Mouse (Mus musculus): ENCODE results near the gene Snapc3.
A peak's percentile ranks its signal among the peaks of the same experiment; 100 is the strongest.

Gene Snapc3

DNA sequence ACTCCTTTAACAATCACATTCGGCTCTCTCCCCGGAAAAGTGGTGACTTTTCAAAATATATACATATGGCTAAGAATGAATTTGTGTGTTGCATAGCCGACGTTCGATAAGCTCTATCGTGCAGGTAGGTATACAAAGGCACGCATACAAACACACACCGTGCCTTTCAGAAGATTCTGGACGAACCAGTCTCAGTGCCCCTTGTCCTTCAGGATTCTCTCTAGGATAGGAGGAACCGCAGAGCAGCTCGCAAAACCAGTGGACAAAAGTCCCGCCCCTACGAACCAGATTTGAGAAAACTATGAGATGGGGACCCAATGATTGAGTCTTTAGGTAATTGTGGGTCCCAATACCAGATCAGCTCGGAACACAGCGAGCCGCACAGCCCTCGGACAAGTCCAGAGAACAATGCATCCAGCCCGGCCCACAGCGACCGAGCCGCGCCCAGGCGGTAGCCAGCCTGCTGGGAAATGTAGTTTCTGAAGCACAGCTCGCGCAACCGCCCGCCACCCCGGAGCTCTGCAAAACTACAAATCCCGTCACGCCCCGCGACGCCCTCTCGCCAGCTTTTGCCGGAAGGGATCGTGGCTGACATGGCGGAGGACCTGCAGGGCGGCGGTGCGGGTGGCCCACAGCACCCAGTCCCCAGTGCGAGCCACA, at the start of gene Snapc3:
Gene Snapc3 (plus strand): TSS at position 565 of the 660 bp plus-strand sequence.
- DNase-seq (ENCODE audit: low read depth, low spot score) = peak; percentile 90

DNA sequence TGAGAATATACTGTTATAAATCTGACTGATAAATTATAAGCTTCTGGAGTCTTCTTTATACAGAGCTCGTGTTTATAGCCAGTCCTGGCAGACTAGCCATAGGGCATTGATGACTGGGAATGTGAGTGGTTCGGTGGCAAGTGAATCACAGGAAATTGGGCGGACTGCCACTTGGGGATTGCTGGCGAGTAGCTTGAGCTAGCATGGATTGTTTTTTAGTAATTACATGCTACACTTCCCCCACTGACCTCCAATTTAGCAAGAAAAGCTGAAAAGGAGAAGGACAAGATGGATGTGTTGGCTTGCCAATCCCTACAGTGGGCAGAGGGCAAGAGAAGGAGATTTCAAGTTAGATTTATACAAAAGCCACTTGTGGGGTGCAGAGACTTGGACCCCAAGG, 44.1 kb upstream of the Snapc3 start:
- no peak for DNase-seq (ENCODE audit: low read depth, low spot score)

DNA sequence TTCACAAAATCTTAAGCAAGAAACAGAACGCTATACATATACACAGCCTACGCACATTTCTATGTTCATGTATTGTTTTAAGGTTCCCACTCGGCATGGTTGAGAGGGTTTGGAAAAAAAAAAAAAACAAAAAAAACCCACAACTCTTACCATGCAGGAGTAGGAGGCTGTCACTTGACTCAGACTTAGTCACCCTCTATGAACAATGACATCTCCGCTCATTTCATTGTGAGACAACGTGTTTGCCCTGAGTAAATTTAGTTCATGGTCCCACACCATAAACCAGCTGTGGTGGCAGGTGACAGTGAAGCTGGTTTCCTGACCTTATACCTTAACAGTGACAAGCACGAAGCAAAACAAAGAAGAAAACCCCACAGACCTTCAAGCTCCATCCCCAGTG, 41.9 kb upstream of the Snapc3 start:
- DNase-seq (ENCODE audit: low read depth, low spot score) = no peak

DNA sequence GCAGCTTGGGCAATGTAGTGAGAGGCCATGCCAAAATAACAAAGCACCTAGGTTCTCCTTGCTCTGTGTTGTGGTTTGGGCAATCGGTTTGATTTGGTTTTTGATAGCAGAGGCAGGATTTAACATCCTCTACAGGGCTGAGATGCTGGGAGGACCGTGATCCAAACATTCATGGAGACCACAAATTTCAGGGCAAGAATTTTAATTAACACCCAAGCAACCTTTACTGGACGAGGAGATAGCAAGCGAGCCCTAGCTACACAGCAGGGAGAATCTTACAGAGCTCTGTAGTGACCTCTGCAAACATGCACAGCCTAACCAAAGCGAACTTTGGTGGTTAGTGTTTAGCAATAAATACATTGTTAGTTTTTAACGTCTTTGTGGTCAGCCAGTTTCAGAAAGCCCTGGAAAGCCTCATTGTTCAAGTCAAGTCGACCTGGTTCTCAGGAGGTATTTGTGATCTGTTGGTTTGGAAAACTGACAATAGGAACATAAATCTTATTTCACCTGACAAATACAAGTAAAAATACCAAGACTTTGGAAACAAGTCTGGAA, 41.0 kb upstream of the Snapc3 start:
- DNase-seq (ENCODE audit: low read depth, low spot score) = no peak

DNA sequence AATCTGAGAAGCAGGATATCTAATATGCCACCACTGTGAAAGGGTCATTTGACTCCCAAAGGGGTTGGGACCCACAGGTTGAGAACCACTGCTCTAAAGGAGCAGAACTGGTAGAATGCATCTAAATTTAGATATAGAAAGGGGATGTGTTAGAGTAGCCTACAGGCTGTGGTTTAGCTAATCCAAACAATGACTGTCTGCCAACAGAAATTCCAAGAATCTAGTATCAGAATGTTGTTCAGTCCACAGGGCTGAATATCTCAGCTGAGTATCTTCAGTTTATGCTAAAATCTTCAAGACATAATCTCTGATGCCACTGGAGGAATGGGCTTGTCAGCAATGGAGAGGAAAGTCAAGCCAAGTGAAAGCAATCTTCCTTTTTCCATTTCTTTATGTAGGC, 38.5 kb upstream of the Snapc3 start:
- no peak for DNase-seq (ENCODE audit: low read depth, low spot score)

DNA sequence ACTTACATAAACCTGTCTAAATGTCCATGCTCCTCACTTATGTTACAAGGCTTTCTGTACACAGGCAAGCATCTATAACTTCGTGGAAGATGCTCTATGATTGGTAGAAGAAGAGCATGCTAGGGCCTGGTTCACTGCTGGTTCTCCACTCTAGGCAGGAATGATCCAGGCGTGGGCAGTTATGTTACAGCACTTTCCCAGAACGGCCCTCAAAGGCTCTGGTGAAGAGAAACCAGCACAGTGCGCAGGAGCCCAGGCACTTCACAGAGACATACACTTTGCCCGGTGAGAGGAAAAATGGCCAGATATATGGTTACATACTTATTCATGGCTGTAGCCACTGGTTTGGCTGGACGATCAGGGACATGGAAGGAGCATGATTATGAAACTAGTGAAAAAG, 37.8 kb upstream of the Snapc3 start:
- DNase-seq (ENCODE audit: low read depth, low spot score) = no peak

DNA sequence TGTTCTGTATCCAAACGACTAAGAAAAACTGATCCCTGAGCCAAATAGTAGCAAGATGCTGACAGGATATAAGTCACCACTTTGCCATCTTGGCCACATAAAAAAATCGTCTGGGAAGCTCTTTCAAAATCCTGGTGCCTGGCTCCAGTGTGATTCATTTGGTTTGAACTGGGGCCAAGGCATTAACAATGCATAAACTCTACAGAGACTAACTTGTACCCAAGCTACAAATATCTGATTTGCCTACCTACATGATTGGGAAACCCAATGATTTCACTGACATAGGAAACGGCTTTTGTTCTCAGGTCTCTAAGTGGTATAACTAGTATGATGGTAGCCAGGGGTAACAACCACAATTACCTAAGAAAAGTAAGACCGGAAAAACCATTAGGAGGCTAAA, 37.3 kb upstream of the Snapc3 start:
- no peak for DNase-seq (ENCODE audit: low read depth, low spot score)

DNA sequence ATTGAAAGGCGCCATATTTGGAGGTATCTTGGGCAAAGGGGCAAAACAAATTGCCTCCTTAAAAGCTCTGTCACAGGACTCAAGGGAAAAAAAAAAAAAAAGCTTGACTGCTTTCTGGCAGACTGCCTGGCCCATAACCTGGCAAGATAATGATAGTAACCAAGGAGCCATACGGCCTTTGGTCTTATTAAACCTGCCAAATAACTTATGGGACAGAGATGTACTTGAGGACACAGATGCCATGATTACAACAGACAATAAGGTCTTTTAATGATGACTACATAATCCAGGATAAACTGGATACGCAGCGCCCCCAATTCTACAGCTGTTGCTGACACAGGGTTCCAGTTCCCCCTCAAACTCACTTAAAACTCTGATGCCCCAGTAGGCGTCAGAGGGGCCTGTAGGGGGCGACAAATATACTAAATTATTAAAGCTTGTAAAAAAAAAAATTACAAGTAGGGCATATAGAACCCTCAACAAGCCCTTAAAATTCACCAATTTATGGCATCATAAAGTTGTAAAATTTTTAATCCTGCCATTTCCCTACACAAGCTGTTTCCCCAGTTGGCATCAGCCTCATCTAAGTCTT, 33.5 kb upstream of the Snapc3 start:
- no peak for DNase-seq (ENCODE audit: low read depth, low spot score)

DNA sequence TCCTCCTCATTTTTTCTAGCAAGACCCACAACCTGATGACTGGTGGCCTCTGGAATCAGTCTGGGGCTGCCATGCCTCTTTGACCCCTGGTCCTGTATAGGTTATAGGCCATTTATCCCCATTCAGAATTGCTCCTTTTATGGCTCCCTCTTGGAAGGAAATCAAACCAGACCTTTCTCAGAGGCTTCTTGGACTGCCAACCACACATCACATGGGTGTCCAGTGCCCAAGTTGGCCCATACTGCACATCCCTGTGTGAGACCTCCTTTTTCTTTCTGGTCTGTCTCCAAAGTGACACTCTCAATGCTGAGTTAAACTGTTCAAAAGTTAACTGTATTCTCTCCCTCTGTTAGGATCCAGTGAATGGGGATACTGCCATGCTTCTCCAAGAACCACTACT, 32.4 kb upstream of the Snapc3 start:
- no peak for DNase-seq (ENCODE audit: low read depth, low spot score)

DNA sequence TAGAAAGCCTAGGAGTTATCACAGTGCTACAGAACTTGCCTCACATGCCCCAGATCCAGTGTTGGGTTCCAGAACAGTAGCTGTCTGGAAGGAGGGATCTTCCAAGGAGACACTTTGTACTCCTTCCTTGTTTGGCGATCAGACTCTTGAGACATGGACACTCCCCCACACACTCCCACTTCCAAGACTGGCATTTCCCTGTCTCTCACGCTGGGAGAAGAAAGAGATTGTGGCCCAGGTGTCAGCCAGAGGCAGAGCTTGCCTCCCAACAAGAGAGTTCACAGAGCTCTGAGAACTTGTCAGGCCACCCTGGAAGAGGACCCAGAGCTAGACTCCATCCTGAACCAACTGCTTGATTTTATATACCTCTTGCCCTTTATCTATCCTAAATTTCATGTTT, 27.0 kb upstream of the Snapc3 start:
- DNase-seq (ENCODE audit: low read depth, low spot score) = no peak

DNA sequence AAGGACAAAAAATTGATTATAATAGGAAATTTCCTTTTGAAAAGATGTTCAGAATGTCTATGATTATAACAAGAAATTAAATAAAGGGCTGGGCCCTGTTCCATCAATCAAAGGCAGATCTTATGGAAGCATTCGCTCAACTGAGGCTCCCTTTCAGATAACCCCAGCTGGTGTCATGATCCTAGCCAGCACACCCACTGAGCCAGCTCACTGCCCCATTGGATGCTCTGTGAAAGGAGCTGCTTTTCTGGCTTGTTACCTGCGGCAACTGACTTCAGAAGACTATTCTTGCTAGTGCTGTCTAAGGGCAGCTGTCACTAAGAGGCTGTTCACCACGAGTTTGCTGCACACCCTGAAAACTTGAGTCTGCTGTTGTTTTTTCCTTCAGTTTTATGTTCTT, 25.6 kb upstream of the Snapc3 start:
- no peak for DNase-seq (ENCODE audit: low read depth, low spot score)

DNA sequence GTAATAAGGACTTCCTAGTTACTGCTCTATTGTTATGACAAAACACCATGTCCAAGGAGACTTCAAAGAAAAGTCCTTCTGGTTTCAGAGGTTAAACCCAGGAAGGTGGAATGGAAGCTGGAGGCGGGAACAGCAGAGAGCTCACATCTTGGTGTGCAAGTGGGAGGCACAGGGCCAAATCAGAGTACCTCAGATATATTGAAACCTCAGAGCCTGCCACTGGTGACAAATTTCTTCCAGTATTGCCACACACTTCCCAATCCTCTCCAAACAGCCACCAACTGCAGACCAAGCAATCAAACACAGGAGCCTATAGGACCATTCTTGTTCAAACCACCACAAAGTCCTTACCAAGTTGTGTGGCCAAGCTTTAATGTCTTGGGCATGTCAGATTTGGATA, 23.8 kb upstream of the Snapc3 start:
- no peak for DNase-seq (ENCODE audit: low read depth, low spot score)

DNA sequence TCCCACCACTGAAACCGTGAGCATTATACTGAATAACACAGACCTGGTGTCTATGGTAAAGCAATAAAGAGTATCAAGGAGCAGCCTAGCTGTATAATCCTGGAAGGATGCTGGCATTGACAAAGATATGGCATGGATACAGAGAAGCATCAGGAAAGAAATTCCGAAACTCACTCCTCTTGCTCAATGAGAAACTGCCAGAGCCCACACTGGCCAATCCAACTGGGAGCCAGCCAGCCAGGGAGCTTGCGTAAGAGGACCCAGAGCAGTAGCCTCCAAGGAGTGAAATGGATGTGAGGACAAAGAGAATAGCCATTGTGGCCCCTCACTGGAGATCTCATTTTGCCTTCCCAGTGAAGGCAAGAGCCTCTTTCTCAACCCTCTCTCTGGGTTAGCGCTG, 21.2 kb upstream of the Snapc3 start:
- no peak for DNase-seq (ENCODE audit: low read depth, low spot score)

DNA sequence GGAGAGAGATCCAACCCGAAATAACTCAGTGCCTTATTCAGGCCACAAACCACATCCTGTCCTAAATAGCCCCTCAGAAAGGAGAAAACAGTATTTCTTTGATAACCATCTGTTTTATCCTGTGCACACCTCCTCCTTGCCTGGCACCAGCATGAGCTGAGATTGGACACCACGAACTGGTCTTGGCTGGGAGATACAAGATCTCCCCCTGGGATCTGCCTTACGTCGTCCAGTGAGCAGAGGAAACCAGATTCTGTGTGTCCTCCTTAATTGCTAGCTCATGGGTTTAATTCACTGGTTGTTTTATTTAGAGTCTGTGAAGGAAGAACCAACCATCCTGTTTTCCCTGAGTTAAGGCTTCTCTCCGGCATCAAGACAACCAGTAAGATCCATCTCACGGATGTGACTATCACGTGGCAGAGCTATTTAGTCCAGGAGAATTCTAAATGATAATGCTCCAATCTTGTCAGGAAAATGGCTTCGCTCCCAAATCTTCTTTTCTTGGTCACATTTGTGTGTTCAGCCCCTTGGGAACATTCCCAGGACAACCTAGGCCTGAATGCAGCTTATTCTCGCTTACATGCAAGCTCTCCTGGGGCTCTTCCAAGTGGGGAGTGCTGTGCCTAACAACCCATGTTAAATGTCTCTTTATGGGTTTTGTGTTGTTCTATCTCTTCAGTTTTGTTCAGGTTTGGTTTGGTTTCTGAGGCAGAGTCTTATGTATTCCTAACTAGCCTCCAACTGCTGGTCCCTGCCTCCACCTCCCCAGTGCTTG, 20.3 kb upstream of the Snapc3 start:
- DNase-seq (ENCODE audit: low read depth, low spot score) = no peak

DNA sequence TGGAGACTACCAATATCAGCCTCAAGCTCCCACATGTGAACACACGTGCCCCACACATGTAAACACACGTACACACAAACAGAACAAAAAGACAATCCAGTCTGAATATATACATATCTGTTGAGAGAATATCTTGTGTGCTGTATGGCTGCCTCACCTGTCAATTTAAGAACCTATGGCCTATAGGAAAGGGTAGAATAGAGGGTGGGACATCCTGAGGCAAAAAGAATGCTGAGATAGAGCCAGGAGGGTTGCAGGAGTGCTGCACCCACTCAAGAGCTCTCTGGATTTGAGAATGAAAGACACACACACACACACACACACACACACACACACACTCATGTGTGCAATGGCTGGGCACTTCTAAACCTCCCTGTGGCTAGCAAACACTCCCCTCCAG, 19.0 kb upstream of the Snapc3 start:
- DNase-seq (ENCODE audit: low read depth, low spot score) = no peak

DNA sequence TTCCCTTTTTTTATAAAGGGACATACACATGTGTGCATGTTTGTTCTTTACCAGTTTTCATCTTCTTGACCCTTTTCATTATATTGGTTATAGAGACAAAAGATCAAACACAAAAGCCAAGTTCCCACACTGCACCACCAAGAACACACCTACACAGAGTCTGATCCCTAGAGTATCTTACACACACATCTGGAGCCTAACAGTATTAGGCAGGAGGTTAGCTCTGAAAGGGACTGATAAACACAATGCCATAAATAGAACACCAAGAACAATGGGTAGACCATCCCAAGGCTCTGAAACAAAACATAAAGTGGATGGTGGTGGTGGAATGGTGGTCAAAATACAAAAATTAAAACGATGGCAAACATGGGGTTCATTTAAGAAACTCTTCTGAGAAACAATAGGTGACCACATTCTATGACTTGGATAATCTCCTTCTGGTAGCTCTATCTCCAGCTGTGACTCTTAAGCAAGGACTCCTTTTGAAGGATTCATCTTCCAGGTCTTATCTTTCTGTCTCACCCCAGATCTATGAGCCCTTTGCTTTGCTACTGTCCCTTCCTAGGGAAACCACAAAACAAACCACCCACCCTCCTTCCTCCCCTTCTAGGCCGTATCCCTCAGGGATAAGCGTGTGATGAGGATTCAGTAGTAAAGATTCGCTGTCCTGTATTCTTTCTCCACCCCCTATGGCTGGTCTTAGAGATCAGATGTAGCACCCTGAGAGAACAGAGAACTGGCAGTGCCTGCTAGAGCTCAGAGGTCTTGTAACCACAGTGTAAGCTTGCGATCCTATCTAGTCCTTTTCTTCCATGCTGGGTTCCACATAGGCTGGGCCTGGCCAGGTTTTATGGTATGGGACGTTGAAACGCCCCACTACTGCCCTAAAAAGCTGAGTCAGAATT, 16.6 kb upstream of the Snapc3 start:
- no peak for DNase-seq (ENCODE audit: low read depth, low spot score)

DNA sequence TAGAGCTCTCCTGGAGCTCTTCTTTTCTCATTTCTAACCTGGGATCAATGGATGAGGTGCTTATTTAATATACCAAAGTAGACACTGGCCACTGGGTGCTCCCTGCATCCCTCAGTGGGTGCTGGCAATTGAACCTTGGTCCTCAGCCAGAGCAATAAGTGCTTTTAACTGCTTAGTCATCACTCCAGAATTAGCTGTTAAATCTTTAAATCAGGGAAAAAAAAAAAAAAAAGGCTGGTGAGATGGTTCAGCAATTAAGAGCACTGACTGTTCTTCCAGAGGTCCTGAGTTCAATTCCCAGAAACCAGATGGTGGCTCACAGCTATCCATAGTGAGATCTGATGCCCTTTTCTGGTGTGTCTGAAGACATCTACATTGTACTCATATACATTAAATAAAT, 15.8 kb upstream of the Snapc3 start:
- DNase-seq (ENCODE audit: low read depth, low spot score) = no peak

DNA sequence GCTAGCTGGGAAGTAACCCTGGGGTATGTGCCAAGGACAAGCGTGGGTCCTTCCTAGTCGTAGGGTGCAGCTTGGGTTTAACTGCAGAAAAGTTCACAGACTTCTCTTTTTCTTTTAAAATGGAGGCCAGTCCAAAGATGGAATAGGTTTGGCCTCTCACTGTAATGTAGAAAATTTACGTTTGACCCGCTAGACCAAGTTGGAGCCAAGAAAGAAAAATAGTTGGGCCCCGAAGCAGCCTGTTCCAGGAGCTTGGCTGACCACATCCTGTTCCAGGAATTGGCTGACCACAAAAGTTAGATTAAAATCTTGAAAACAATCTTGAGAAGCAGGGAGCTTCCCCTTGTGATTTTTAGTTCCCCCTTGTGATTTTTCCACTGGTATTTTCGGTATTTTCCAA, 9.8 kb upstream of the Snapc3 start:
- DNase-seq (ENCODE audit: low read depth, low spot score) = no peak

DNA sequence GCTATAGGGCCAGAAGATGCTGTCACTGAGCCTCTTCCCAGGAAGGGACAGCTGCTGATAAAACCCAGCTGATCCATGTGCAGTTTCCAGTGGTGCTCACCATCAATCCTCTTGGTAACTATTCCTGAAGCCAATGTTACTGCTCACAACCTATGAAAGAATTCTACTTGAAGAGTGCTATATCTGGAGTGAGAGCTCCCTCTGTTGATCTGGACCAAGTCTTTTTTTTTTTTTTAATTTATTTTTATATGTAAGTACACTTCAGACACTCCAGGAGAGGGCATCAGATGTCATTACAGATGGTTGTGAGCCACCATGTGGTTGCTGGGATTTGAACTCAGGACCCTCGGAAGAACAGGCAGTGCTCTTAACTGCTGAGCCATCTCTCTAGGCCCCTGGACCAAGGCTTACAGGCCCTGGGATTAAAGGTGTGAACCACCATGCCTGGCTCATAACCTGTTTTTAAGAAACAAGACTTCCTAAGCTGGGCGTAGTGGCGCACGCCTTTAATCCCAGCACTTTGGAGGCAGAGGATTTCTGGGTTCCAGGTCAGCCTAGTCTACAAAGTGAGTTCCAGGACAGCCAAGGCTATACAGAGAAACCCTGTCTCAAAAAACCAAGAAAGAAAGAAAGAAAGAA, 7.5 kb upstream of the Snapc3 start:
- no peak for DNase-seq (ENCODE audit: low read depth, low spot score)

DNA sequence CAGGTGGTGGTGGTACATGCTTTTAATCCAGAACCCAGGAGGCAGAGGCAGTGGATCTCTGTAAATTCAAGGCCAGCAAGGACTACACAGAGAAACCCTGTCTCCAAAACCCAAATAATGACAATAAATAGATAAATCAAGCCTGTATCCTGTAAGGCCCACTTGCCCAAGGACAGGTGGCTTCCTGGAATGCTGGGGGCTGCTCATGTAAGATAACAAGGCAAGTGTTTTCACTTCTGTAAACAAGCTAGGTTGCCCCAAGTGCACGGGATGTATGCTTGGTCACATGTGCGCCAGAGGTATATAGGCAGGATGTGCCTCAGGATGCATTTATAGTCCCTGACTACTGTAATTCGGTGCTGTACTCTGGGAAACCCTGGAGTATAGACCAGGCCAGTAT, 5.5 kb upstream of the Snapc3 start:
- no peak for DNase-seq (ENCODE audit: low read depth, low spot score)

DNA sequence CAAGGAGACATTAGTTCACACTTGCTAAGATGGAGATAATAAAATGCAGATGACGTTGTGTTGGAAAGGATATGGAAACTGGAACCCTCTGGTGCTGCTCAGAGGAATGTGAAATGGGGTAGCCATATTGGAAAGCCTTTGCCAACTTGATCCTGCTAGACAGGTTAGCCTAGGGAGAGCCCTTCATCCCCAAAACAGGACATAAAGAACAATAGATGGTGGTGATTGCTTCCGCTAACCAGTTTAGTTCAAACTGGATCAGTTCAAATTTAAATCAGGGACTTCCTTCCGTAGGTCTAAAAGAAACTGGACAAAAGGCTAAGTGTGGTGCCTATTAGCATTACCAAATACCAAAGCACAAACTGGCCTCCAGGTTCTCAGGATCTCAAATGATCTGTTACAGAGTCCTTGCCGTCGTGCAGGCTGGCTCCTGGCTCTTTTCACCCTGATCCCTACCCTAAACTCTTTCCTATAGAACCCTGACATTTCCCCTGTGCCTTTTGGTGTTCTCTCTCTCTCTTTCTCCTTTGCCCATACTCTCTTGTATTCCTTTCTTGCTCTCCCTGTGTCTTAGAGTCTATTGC, 3.2 kb upstream of the Snapc3 start:
- DNase-seq (ENCODE audit: low read depth, low spot score) = no peak
